Mouse (Mus musculus): ENCODE results near the gene Prss16. TPM values are rescaled to one million over a fixed set of nuclear protein-coding genes. Genes with fewer than 3 reads are reported as not detected.

Prss16 gene
- polyA plus RNA-seq, 1 experiment from 2014 or later = 0.94 TPM

- Histone ChIP-seq H3K27ac (no peak within 1 kb of the TSS), H3K4me1 (peaks cover 10% of the 10 kb centered on the region; the same call in 1 of the 2 replicates), H3K36me3 (no peaks in the 10 kb centered on the region), H3K27me3 (replicated peaks) (peaks cover 36% of the 10 kb centered on the region), H3K9me3 (no peaks in the 10 kb centered on the region), H3K4me3 (replicated peaks) (peak within 1 kb of the TSS; percentile 61), H3K4me2 (peak within 1 kb of the TSS; percentile 98), H3K9ac (peak within 1 kb of the TSS; percentile 41)
- 2% methylated on average over 57 of the region's 58 CpGs for WGBS
- peak; percentile 65; the same call in 1 of the 2 replicates for ATAC-seq (ENCODE audit: insufficient read depth, low FRiP score, low read depth)
Measured at GRCm38 (mm10) chr13:21980981-21981802, 28.4 kb downstream of the Prss16 start, which contains the start of gene Pom121l2. Gene Pom121l2, plus strand, starts transcription at chr13:21981194.

DNA sequence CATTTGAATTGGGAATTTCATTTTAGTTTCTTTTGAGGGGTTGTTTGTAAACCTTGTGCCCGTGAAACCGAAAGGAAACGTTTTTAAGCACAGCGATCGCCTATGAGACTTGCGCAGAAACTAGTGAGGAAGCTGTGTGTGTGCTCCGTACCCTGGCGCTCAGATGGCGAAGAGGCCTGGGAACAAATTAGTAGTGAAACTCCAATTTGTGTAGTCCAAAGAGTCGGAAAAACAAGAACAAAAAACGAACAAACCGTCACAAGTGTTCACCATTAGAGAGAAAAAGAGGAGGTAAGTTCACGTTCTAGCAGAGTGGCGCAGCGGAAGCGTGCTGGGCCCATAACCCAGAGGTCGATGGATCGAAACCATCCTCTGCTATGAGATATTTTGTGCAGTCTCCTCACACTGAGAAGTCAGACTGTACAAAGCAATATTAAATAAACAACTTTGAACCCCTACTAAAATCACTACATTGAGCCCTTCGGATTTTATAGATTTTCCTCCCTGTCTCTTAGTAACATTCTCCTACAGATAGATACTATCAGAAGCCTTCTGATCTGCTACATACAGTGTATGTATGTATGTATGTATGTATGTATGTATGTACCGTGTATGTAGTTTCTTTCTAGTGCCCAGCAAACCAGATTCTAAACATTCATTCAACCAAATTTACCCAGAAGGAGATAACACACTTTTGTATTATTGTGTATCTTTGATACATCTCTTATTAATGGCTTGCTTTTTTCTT, 34.6 kb downstream of the Prss16 start:
- no peaks in the 10 kb centered on the region for H3K4me1 ChIP-seq
- no peaks in the 10 kb centered on the region for H3K9me3 ChIP-seq
- WGBS = 4% methylated on average over 20 of the region's 20 CpGs
- ATAC-seq (ENCODE audit: insufficient read depth, low FRiP score, low read depth) = peak; percentile 93
- H3K9ac ChIP-seq = peak overlapping the region; percentile 26; the same call in 1 of the 2 replicates
- peak overlapping the region; percentile 29 for H3K4me2 ChIP-seq
- H3K27me3 ChIP-seq (replicated peaks) = 0 out of 2 replicates have a peak, but pooled peaks cover under 1% of the 10 kb centered on the region
- no peaks in the 10 kb centered on the region for H3K36me3 ChIP-seq
- peak overlapping the region; percentile 85 for H3K27ac ChIP-seq
- H3K4me3 ChIP-seq (replicated peaks) = peak overlapping the region; percentile 52

DNA sequence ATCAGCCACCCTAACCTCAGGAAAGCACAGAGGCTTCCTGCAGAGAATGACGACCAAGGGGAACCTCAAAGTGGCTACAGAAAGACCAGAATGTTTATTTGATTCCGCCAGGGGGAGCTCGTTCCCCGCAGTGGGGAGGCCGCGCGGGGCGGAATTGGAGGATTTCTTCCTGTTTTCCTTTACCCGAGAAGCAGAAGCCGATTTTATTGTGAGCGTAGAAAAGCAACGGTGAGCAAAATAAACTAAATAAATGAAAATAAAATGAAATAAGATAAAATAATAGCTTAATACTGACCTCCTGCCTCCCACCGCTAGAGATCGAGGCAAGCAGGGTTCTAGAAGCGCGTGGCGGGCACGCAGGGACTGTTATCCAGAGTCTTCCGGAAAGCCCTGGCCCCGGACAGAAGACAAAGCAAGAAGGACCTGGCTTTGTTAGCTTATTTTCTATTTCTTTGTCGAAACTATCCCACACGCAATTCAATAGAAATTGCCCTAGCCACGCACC, 35.3 kb downstream of the Prss16 start:
- under 1% methylated on average over 23 of the region's 23 CpGs for WGBS
- ATAC-seq (ENCODE audit: insufficient read depth, low FRiP score, low read depth) = peak; percentile 85
- H3K4me1 ChIP-seq = no peaks in the 10 kb centered on the region

DNA sequence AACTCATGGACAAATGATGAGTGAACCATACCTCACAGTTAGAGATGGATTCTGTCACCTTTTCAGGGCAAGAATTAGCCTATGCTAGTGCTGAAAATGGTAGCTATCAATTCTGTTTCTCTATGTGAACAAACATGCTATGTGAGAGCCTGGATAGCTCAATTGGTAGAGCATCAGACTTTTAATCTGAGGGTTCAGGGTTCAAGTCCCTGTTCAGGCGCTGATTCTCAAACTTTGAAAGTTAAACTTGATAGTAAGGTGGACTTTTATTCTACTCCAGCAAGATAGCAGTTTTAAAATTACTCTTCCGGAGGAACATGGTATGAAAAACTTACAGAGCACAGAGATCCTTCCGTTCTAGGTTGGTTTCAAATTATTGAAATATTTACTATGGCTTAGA, 37.9 kb downstream of the Prss16 start:
- H3K4me2 ChIP-seq = no peak overlapping the region
- WGBS = 38% methylated on average over 3 of the region's 3 CpGs
- ATAC-seq (ENCODE audit: insufficient read depth, low FRiP score, low read depth) = no peak

More for the DNA sequence above, 35.3 kb downstream of the Prss16 start:
- H3K9me3 ChIP-seq = no peaks in the 10 kb centered on the region
- H3K36me3 ChIP-seq = no peaks in the 10 kb centered on the region
- peak overlapping the region; percentile 52 for H3K4me3 ChIP-seq (replicated peaks)
- no peaks in the 10 kb centered on the region for H3K27me3 ChIP-seq (replicated peaks)
- peak overlapping the region; percentile 26; the same call in 1 of the 2 replicates for H3K9ac ChIP-seq
- H3K4me2 ChIP-seq = peak overlapping the region; percentile 29
- H3K27ac ChIP-seq = peak overlapping the region; percentile 85

GRCm38 (mm10) chr13:21969816-21970215, 39.7 kb downstream of the Prss16 start:
- Histone ChIP-seq H3K9me3 (no peaks in the 10 kb centered on the region), H3K4me1 (no peaks in the 10 kb centered on the region)

More for the DNA sequence above, 37.9 kb downstream of the Prss16 start:
- H3K27ac ChIP-seq = no peak overlapping the region
- no peaks in the 10 kb centered on the region for H3K36me3 ChIP-seq
- H3K4me3 ChIP-seq (replicated peaks) = no peak overlapping the region
- H3K27me3 ChIP-seq (replicated peaks) = no peaks in the 10 kb centered on the region
- H3K4me1 ChIP-seq = no peaks in the 10 kb centered on the region
- no peak overlapping the region for H3K9ac ChIP-seq
- no peaks in the 10 kb centered on the region for H3K9me3 ChIP-seq

GRCm38 (mm10) chr13:21969269-21969668, 40.3 kb downstream of the Prss16 start:
- Histone ChIP-seq H3K4me2 (no peak overlapping the region), H3K36me3 (no peaks in the 10 kb centered on the region), H3K9me3 (no peaks in the 10 kb centered on the region), H3K9ac (no peak overlapping the region), H3K27me3 (replicated peaks) (no peaks in the 10 kb centered on the region), H3K27ac (no peak overlapping the region), H3K4me3 (replicated peaks) (no peak overlapping the region), H3K4me1 (no peaks in the 10 kb centered on the region)
- 52% methylated on average over 1 of the region's 1 CpGs for WGBS
- no peak for ATAC-seq (ENCODE audit: insufficient read depth, low FRiP score, low read depth)

More at GRCm38 (mm10) chr13:21969816-21970215, 39.7 kb downstream of the Prss16 start:
- H3K36me3 ChIP-seq = no peaks in the 10 kb centered on the region
- no peak for ATAC-seq (ENCODE audit: insufficient read depth, low FRiP score, low read depth)
- no peak overlapping the region for H3K9ac ChIP-seq
- 31% methylated on average over 2 of the region's 2 CpGs for WGBS
- no peak overlapping the region for H3K27ac ChIP-seq
- no peak overlapping the region for H3K4me2 ChIP-seq
- H3K27me3 ChIP-seq (replicated peaks) = no peaks in the 10 kb centered on the region
- no peak overlapping the region for H3K4me3 ChIP-seq (replicated peaks)

Small RNAs within 50 kb of the gene (microRNA-seq; reads per million reads assigned to microRNA genes)
- gene Gm44390 (not detected), gene Gm44486 (not detected)

Other genes starting within 250 kb of the Prss16 start
- gene Hist1h1b, start 229.1 kb downstream of the Prss16 start, polyA plus RNA-seq (2015; fragmentation: Nextera tagmentation; extraction: Ambion mirVana) = 25.3 and 26.3 TPM in 2 replicates
- 109 and 120 TPM in 2 replicates for gene Hist1h3i, start 226.4 kb downstream of the Prss16 start, polyA plus RNA-seq (2015; fragmentation: Nextera tagmentation; extraction: Ambion mirVana)
- 9.6 and 16.6 TPM in 2 replicates for gene Hist1h2an, start 222.5 kb downstream of the Prss16 start, polyA plus RNA-seq (2015; fragmentation: Nextera tagmentation; extraction: Ambion mirVana)
- gene Hist1h2bp, start 222.3 kb downstream of the Prss16 start, polyA plus RNA-seq (2015; fragmentation: Nextera tagmentation; extraction: Ambion mirVana) = 1.4 and 2.1 TPM in 2 replicates
- gene Hist1h2bq, start 199.5 kb downstream of the Prss16 start, polyA plus RNA-seq (2015; fragmentation: Nextera tagmentation; extraction: Ambion mirVana) = 17.3 and 17.7 TPM in 2 replicates
- gene Hist1h2ao, start 199.3 kb downstream of the Prss16 start, polyA plus RNA-seq (2015; fragmentation: Nextera tagmentation; extraction: Ambion mirVana) = 1.7 TPM in 1 of 2 replicates, not detected in the other
- gene Hist1h4m, start 198.0 kb downstream of the Prss16 start, polyA plus RNA-seq (2015; fragmentation: Nextera tagmentation; extraction: Ambion mirVana) = 0.68 TPM in 1 of 2 replicates, not detected in the other
- 14.0 and 15.4 TPM in 2 replicates for gene Hist1h4n, start 177.5 kb downstream of the Prss16 start, polyA plus RNA-seq (2015; fragmentation: Nextera tagmentation; extraction: Ambion mirVana)
- gene Hist1h2ap, start 176.2 kb downstream of the Prss16 start, polyA plus RNA-seq (2015; fragmentation: Nextera tagmentation; extraction: Ambion mirVana) = 2,912 and 3,763 TPM in 2 replicates
- gene Hist1h2br, start 176.0 kb downstream of the Prss16 start, polyA plus RNA-seq (2015; fragmentation: Nextera tagmentation; extraction: Ambion mirVana) = 19.8 and 19.9 TPM in 2 replicates
- gene Zfp184, start 64.6 kb downstream of the Prss16 start, polyA plus RNA-seq (2015; fragmentation: Nextera tagmentation; extraction: Ambion mirVana) = 7.8 and 8.5 TPM in 2 replicates
- 0.09 and 0.12 TPM in 2 replicates for gene Pom121l2, start 28.5 kb downstream of the Prss16 start, polyA plus RNA-seq (2015; fragmentation: Nextera tagmentation; extraction: Ambion mirVana)
- 4.9 and 13.3 TPM in 2 replicates for gene Hist1h2ah, start 25.8 kb upstream of the Prss16 start, polyA plus RNA-seq (2015; fragmentation: Nextera tagmentation; extraction: Ambion mirVana)
- gene Hist1h2bk, start 26.1 kb upstream of the Prss16 start, polyA plus RNA-seq (2015; fragmentation: Nextera tagmentation; extraction: Ambion mirVana) = 4.6 and 5.5 TPM in 2 replicates
- gene Hist1h4i, start 31.6 kb upstream of the Prss16 start, polyA plus RNA-seq (2015; fragmentation: Nextera tagmentation; extraction: Ambion mirVana) = 19.1 and 19.3 TPM in 2 replicates
- 36.1 and 42.9 TPM in 2 replicates for gene Hist1h2ag, start 33.2 kb upstream of the Prss16 start, polyA plus RNA-seq (2015; fragmentation: Nextera tagmentation; extraction: Ambion mirVana)
- 7.8 and 8.5 TPM in 2 replicates for gene Hist1h2bj, start 33.5 kb upstream of the Prss16 start, polyA plus RNA-seq (2015; fragmentation: Nextera tagmentation; extraction: Ambion mirVana)
- gene Vmn1r188, start 74.7 kb upstream of the Prss16 start, polyA plus RNA-seq (2015; fragmentation: Nextera tagmentation; extraction: Ambion mirVana) = not detected in 2 replicates
- not detected in 2 replicates for gene Vmn1r189, start 96.1 kb upstream of the Prss16 start, polyA plus RNA-seq (2015; fragmentation: Nextera tagmentation; extraction: Ambion mirVana)
- not detected in 2 replicates for gene Vmn1r191, start 174.2 kb upstream of the Prss16 start, polyA plus RNA-seq (2015; fragmentation: Nextera tagmentation; extraction: Ambion mirVana)
- not detected in 2 replicates for gene Vmn1r192, start 181.4 kb upstream of the Prss16 start, polyA plus RNA-seq (2015; fragmentation: Nextera tagmentation; extraction: Ambion mirVana)
- gene Vmn1r193, start 213.4 kb upstream of the Prss16 start, polyA plus RNA-seq (2015; fragmentation: Nextera tagmentation; extraction: Ambion mirVana) = not detected in 2 replicates
- not detected in 2 replicates for gene Vmn1r194, start 234.5 kb upstream of the Prss16 start, polyA plus RNA-seq (2015; fragmentation: Nextera tagmentation; extraction: Ambion mirVana)

Data from stomach, embryonic 15.5 days (tissue).